Mouse (Mus musculus): Measurements from ENCODE around the gene Slc4a10.
"Not testable (repeated sequence)": the region's sequence is repeated elsewhere in the genome, so short reads cannot be mapped to it uniquely, and the experiment has no call there.

The Slc4a10 gene

DNA sequence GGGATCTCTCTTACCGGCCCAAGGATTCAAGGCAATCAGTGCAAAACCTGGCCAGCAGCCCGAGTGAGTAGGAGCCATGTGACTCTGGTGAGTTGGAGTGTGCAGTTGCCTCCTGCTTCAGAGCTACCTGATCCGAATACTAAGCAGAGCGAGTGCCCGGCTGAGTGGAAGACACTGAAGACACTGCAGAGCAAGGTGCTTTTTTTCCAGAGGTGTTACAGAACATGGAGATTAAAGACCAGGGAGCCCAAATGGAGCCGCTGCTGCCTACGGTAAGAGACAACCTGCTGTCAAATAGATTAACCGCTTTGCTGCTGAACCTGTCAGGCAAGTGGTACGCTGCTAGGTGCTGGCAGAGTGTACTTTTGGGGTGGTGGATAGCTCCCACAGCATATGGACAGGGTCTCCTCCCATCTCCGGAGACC, at the start of gene Slc4a10:
Slc4a10 (plus strand) TSS at position 42 of the 425 bp plus-strand sequence.
- DNase-seq (ENCODE audit: low spot score), result no peak

DNA sequence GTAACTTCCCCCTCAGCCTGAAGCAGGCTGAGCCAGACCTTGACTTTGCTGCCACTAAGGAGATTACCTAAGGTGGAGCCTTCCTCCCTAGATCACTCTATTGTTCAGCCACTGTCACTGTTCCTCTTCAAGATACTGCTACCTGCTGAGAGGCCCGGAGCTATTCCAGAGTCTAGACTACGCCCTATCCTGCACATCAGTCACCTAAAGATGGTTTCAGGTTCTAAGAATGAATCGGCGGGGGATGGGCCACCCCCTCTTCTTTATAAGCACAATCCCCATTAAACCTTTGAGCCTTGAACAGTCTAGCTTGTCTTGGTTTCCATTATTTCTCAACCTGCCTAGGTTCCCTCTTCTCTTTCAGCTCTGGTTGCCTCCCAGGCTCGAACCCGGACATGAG, 45.0 kb upstream of the Slc4a10 start:
- DNase-seq (ENCODE audit: low spot score), result not testable (repeated sequence)

GRCm38 (mm10) chr2:62018209-62018608, 28.1 kb upstream of the Slc4a10 start:
- DNase-seq (ENCODE audit: low spot score), result no peak

DNA sequence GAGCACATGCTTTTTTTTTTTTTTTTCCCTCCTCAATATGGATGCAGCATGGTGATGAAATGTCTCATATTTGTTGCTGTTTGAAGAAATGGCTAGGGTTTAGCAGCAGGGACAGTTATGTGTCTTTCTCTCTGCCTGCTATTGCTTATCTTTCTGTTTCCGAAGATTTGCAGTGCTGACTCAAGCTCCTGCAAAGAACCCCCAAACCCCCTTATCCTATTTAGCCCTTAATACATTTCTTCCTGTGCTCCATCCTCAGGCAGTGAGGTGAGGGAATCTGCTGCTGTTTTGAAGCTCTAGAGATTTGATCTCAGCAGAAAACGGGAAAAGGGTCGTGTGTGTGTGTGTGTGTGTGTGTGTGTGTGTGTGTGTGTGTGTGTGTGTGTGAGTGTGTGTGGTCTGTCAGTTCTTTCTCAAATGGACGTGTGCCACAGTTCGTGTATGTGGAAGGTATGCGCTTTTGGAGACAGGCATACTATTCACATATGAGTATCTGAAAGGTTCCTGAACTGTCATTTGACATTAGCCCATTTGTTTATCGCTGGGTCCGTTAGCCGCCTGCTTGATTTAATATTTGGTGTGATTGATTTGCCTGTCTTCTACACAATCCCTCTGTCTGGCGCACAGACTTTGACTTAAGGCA, 720 bp downstream of the Slc4a10 start:
- no peak for DNase-seq (ENCODE audit: low spot score)

GRCm38 (mm10) chr2:62047504-62048005, 1.3 kb downstream of the Slc4a10 start:
- no peak for DNase-seq (ENCODE audit: low spot score)

DNA sequence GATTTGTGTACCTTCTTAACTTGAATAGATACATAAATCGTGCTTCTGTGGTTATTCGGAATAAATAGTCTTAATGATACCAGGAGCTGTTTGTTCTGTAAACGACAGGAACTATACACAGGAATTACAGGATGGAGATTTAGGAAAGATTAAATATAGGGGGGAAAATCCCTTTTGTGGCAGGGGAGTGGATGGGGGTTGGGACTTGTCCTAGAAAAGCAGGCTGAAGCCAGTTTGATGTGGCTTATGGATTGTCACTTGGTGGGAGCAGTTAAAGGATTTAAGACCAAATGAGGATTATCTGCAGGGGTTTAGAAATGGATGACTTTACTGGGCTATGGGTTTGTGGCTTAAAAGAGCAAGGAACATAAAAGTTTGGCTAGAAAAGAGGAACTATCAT, 1.9 kb downstream of the Slc4a10 start:
- DNase-seq (ENCODE audit: low spot score), result no peak

DNA sequence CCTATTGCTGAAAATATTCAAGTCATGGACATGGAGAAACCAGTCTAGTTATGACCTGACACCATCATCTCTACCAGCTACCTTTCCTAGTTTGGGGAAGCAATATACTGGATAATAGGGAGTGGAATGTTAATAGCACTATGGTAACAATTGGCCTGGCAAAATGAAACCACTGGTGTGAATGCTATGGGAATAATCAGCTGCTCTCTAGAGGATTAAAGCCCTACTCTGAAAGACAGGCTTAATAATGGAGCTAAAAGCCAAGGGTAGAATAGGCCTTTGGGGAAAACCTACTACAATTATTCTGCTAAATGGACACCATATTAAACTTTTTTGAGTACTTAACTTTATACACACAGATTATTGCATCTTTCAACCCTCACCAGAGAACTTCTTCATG, 30.2 kb downstream of the Slc4a10 start:
- no peak for DNase-seq (ENCODE audit: low spot score)

- DNase-seq (ENCODE audit: low spot score), result no peak
Observed at GRCm38 (mm10) chr2:62087566-62087965, 41.3 kb downstream of the Slc4a10 start.

- DNase-seq (ENCODE audit: low spot score), result no peak
Observed at GRCm38 (mm10) chr2:62088715-62089114, 42.5 kb downstream of the Slc4a10 start.

DNA sequence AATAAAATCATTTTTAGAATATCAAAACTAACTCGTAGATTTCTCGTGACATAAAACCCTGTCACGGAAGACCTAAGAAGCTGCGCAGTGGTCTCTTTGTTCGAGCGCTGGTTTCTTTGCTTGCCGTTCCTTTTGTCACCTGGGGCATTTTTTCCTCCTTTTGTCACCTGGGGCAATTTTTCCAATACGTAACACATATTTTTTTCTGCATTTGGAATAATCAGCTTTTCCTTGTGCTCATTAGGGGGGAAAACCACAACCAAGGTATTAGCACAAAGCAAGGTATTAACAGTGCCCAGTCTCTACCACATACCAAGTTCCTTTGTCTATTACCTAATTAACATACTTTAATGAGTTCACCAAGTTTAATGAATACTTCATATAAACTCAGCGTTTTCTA, 42.9 kb downstream of the Slc4a10 start:
- no peak for DNase-seq (ENCODE audit: low spot score)

- no peak for DNase-seq (ENCODE audit: low spot score)
Observed at GRCm38 (mm10) chr2:62100526-62100925, 54.3 kb downstream of the Slc4a10 start.

- DNase-seq (ENCODE audit: low spot score), result no peak
Observed at GRCm38 (mm10) chr2:62115346-62115745, 69.1 kb downstream of the Slc4a10 start.

GRCm38 (mm10) chr2:62129975-62130374, 83.7 kb downstream of the Slc4a10 start:
- no peak for DNase-seq (ENCODE audit: low spot score)

- DNase-seq (ENCODE audit: low spot score), result no peak
Observed at GRCm38 (mm10) chr2:62134911-62135310, 88.6 kb downstream of the Slc4a10 start.

DNA sequence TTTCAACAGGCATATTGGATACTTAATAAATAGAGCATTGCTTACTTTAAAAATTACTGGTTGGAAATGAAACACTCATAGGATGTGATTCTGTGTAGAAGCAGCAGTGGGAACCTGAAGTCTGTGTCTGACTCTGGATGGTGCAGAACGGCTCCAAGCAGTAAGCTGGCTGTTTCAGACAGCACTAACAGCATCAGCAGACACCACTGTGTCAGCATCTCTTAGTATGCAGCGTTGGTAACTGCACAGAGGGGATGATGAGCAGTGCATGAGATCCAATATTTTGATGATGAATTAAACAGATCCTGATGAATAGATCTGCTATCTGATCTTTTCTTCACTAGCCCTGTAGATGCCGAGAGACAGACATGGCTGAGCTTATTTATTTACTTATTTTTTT, 101.4 kb downstream of the Slc4a10 start:
- DNase-seq (ENCODE audit: low spot score), result no peak

- DNase-seq (ENCODE audit: low spot score), result no peak
Observed at GRCm38 (mm10) chr2:62149421-62149820, 103.2 kb downstream of the Slc4a10 start.

GRCm38 (mm10) chr2:62150830-62151229, 104.6 kb downstream of the Slc4a10 start:
- no peak for DNase-seq (ENCODE audit: low spot score)

DNA sequence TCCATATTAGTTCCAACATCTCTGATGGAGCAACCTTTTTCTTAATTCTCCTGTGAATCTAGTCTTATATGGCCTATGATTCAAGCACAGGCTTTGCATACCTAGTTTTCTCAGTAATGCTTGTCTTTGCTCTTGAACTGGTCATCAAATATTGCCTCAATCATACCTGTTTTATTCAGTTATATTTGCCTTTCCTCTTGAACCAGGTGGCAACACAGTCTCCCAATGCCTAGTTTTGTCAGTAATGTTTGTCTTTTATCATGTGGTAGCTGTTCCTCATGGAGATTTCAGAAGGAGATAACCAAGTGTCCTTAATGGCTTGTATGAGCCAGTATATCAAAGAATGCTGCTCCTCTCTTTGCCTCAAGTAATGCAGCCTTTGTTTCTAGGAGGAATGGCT, 163.8 kb downstream of the Slc4a10 start:
- no peak for DNase-seq (ENCODE audit: low spot score)

DNA sequence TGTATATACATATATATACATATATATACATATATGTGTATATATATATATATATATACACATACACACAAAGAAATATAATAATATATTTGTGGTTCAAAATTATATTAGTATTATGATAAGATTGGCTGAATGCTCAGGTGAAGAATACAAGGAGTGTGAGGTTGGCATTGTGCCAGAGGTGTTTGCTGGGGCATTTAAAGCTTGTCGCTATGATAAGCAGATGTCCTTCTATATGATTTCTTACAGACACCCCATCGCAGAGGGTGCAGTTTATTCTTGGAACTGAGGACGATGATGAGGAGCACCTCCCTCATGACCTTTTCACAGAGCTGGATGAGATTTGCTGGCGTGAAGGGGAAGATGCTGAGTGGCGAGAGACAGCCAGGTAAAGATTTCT, 164.8 kb downstream of the Slc4a10 start:
- no peak for DNase-seq (ENCODE audit: low spot score)

DNA sequence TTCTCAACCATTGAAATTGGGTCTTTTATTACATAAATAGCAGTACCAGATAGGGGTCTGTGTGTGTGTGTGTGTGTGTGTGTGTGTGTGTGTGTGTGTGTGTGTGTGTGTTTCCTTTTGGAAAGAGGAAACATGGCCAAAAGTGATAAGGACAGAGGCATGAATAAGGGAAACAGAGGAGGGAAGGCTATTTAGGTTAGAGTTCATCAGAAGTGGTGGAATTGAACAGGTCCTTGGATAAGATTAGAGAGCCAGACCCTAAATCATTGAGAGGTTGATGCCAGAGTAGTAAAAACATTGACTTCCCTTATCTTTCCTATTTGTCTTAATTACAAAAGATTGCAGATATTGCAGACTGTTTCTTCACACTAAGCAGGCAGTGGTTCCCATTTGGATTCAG, 181.3 kb downstream of the Slc4a10 start:
- no peak for DNase-seq (ENCODE audit: low spot score)

- no peak for DNase-seq (ENCODE audit: low spot score)
Observed at GRCm38 (mm10) chr2:62231271-62231670, 185.0 kb downstream of the Slc4a10 start.

- no peak for DNase-seq (ENCODE audit: low spot score)
Observed at GRCm38 (mm10) chr2:62244167-62244566, 197.9 kb downstream of the Slc4a10 start.

- no peak for DNase-seq (ENCODE audit: low spot score)
Observed at GRCm38 (mm10) chr2:62268467-62268866, 222.2 kb downstream of the Slc4a10 start.

DNA sequence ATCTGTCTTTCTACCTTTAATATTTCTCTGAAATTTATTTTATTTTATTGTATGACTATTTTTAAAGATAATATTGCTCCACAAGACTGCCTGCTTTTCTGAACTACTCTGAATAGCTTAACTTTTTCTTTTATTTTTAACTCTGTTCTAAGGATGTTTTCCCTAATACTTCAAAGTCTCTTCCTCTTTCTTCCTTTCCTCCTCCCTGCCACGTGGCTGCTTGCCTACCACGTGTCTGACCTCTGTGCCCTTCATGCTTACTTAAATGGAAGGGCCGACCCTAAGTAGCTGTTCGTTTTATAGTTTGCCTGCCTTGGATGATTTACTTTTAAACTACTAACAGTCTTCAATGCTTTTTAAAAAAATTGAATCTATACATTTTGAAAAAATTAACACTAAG, 225.6 kb downstream of the Slc4a10 start:
- no peak for DNase-seq (ENCODE audit: low spot score)
